Mouse (Mus musculus): ENCODE results near the gene Inhbe. TPM values are rescaled to one million over a fixed set of nuclear protein-coding genes. Genes with fewer than 3 reads are reported as not detected.

Inhbe gene
- 0.03 and 0.06 TPM in 2 replicates for polyA plus RNA-seq (2015; fragmentation: Nextera tagmentation; extraction: Ambion mirVana)

GRCm38 (mm10) chr10:127353909-127354895, at the start of gene Inhbe:
Gene Inhbe (minus strand): TSS chr10:127354411.
- no peak within 1 kb of the TSS for H3K27ac ChIP-seq
- no peaks in the 10 kb centered on the region for H3K9me3 ChIP-seq (replicated peaks)
- H3K4me1 ChIP-seq = 0 out of 2 replicates have a peak, but pooled peaks cover 5% of the 10 kb centered on the region
- H3K27me3 ChIP-seq = 0 out of 2 replicates have a peak, but pooled peaks cover 15% of the 10 kb centered on the region
- ATAC-seq = no peak
- H3K9ac ChIP-seq = no peak within 1 kb of the TSS
- no peaks in the 10 kb centered on the region for H3K36me3 ChIP-seq (ENCODE audit: poor library complexity, severe bottlenecking)
- WGBS = 88% methylated on average over 18 of the region's 18 CpGs
- no peak within 1 kb of the TSS for H3K4me2 ChIP-seq
- H3K4me3 ChIP-seq = no peak within 1 kb of the TSS

- H3K27me3 ChIP-seq = no peaks in the 10 kb centered on the region
- no peaks in the 10 kb centered on the region for H3K9me3 ChIP-seq (replicated peaks)
- H3K4me1 ChIP-seq = no peaks in the 10 kb centered on the region
- H3K4me2 ChIP-seq = no peak overlapping the region
- no peak overlapping the region for H3K9ac ChIP-seq
- peaks cover 33% of the 10 kb centered on the region for H3K36me3 ChIP-seq (ENCODE audit: poor library complexity, severe bottlenecking)
- no peak for ATAC-seq
- H3K27ac ChIP-seq = no peak overlapping the region
- no peak overlapping the region for H3K4me3 ChIP-seq
- 81% methylated on average over 6 of the region's 6 CpGs for WGBS
Observed at GRCm38 (mm10) chr10:127391774-127392173, 37.6 kb upstream of the Inhbe start.

- Histone ChIP-seq H3K4me2 (peak overlapping the region; percentile 74), H3K27ac (no peak overlapping the region; the same call in 1 of the 2 replicates), H3K36me3 (ENCODE audit: poor library complexity, severe bottlenecking) (no peaks in the 10 kb centered on the region), H3K4me1 (peaks cover 28% of the 10 kb centered on the region), H3K4me3 (peak overlapping the region; percentile 73), H3K9me3 (replicated peaks) (no peaks in the 10 kb centered on the region), H3K27me3 (no peaks in the 10 kb centered on the region), H3K9ac (peak overlapping the region; percentile 81)
- 58% methylated on average over 2 of the region's 2 CpGs for WGBS
- ATAC-seq = no peak
Observed at GRCm38 (mm10) chr10:127381743-127382134, 27.5 kb upstream of the Inhbe start.

- 1% methylated on average over 39 of the region's 79 CpGs for WGBS
- peak overlapping the region; percentile 74 for H3K4me2 ChIP-seq
- H3K27me3 ChIP-seq = no peaks in the 10 kb centered on the region
- peak overlapping the region; percentile 81 for H3K9ac ChIP-seq
- H3K27ac ChIP-seq = peak overlapping the region; percentile 86
- no peaks in the 10 kb centered on the region for H3K9me3 ChIP-seq (replicated peaks)
- ATAC-seq = peak; percentile 59
- H3K4me3 ChIP-seq = peak overlapping the region; percentile 73
- peaks cover 28% of the 10 kb centered on the region for H3K4me1 ChIP-seq
- no peaks in the 10 kb centered on the region for H3K36me3 ChIP-seq (ENCODE audit: poor library complexity, severe bottlenecking)
Observed at GRCm38 (mm10) chr10:127380767-127381742, 26.8 kb upstream of the Inhbe start.

DNA sequence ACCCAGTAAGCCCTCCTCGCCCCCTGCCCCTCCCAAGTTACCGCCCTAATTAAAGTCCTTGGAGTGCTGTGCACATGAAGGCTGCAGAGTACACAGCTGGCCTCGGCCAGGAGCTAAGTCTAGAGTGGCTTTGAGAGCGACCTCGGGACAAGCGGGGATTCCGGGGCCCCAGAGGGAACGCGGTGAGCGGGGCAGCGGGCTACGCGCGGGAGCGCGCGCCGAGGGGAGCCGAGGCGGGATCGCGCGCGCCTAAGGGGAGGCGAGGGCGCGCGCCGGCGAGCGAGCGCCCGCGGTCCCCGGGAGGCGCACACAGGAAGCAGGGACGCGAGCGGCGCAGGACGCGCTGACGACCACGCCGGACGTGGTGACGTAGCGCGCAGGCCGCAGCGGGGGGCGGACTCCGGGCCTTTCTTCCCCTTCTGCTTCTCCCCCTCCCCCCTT, 26.1 kb upstream of the Inhbe start, which contains the start of gene R3hdm2:
Gene R3hdm2 (plus strand): TSS at position 77 of the 441 bp plus-strand sequence.
- peaks cover 25% of the 10 kb centered on the region for H3K4me1 ChIP-seq
- 0% methylated on average over 46 of the region's 53 CpGs for WGBS
- no peaks in the 10 kb centered on the region for H3K9me3 ChIP-seq (replicated peaks)
- peak; percentile 97 for ATAC-seq
- peak within 1 kb of the TSS; percentile 86 for H3K27ac ChIP-seq
- H3K4me3 ChIP-seq = peak within 1 kb of the TSS; percentile 73
- H3K36me3 ChIP-seq (ENCODE audit: poor library complexity, severe bottlenecking) = no peaks in the 10 kb centered on the region
- H3K9ac ChIP-seq = peak within 1 kb of the TSS; percentile 81
- H3K27me3 ChIP-seq = no peaks in the 10 kb centered on the region
- peak within 1 kb of the TSS; percentile 74 for H3K4me2 ChIP-seq

DNA sequence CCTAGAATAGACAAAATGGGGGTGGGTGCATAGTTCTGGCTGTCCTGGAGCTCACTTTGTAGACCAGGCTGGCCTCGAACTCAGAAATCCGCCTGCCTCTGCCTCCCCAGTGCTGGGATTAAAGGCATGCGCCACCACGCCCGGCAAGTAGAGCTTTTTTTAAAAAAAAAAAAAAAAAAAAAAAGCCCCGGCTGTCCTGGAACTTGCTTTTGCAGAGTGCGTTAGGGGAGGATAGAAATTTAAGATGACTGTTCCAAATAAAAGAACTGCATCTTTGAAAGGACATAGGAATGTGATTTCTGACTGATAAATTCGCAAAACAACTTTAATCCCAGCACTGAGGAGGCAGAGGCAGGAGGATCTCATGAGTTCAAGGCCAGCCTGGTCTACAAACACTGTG, 25.4 kb upstream of the Inhbe start:
- ATAC-seq = no peak
- H3K27me3 ChIP-seq = no peaks in the 10 kb centered on the region
- no peaks in the 10 kb centered on the region for H3K36me3 ChIP-seq (ENCODE audit: poor library complexity, severe bottlenecking)
- peaks cover 20% of the 10 kb centered on the region for H3K4me1 ChIP-seq
- 85% methylated on average over 8 of the region's 8 CpGs for WGBS
- no peaks in the 10 kb centered on the region for H3K9me3 ChIP-seq (replicated peaks)
- no peak overlapping the region; the same call in 1 of the 2 replicates for H3K9ac ChIP-seq
- H3K4me2 ChIP-seq = peak overlapping the region; percentile 74
- H3K4me3 ChIP-seq = 0 out of 2 replicates have a peak overlapping the region, but pooled peaks have one; percentile 73
- no peak overlapping the region; the same call in 1 of the 2 replicates for H3K27ac ChIP-seq

DNA sequence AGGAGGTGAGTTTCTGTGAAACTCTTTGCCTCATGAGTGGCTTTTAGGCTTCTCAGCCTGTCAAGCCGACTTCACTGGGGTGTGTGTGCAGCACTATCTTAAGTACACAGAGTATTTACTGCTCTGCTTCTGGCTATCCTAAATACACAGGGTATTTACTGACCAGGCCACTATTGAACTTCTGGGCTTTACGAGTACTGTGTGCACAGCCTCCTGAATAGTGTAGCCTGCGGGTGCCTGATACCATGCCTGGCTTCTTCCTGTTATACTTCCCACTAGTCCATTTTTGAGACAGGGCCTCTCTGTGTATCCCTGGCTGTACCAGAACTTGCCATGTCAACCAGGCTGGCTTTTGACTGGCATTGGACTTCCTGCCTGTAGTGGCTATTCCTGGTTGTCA, 23.5 kb upstream of the Inhbe start:
- no peak for ATAC-seq

GRCm38 (mm10) chr10:127371023-127371422, 16.8 kb upstream of the Inhbe start:
- no peaks in the 10 kb centered on the region for H3K36me3 ChIP-seq (ENCODE audit: poor library complexity, severe bottlenecking)
- H3K27me3 ChIP-seq = peaks cover 3% of the 10 kb centered on the region; the same call in 1 of the 2 replicates
- H3K4me3 ChIP-seq = no peak overlapping the region
- no peak overlapping the region for H3K9ac ChIP-seq
- peaks cover 12% of the 10 kb centered on the region for H3K4me1 ChIP-seq
- 57% methylated on average over 2 of the region's 2 CpGs for WGBS
- no peak overlapping the region for H3K4me2 ChIP-seq
- H3K27ac ChIP-seq = no peak overlapping the region
- H3K9me3 ChIP-seq (replicated peaks) = no peaks in the 10 kb centered on the region
- no peak for ATAC-seq

More for the DNA sequence above, 23.5 kb upstream of the Inhbe start:
- no peaks in the 10 kb centered on the region for H3K36me3 ChIP-seq (ENCODE audit: poor library complexity, severe bottlenecking)
- no peaks in the 10 kb centered on the region for H3K27me3 ChIP-seq
- H3K27ac ChIP-seq = no peak overlapping the region
- no peak overlapping the region for H3K9ac ChIP-seq
- H3K4me2 ChIP-seq = no peak overlapping the region
- peaks cover 12% of the 10 kb centered on the region for H3K4me1 ChIP-seq
- H3K4me3 ChIP-seq = no peak overlapping the region
- WGBS = 76% methylated on average over 3 of the region's 3 CpGs
- H3K9me3 ChIP-seq (replicated peaks) = no peaks in the 10 kb centered on the region

DNA sequence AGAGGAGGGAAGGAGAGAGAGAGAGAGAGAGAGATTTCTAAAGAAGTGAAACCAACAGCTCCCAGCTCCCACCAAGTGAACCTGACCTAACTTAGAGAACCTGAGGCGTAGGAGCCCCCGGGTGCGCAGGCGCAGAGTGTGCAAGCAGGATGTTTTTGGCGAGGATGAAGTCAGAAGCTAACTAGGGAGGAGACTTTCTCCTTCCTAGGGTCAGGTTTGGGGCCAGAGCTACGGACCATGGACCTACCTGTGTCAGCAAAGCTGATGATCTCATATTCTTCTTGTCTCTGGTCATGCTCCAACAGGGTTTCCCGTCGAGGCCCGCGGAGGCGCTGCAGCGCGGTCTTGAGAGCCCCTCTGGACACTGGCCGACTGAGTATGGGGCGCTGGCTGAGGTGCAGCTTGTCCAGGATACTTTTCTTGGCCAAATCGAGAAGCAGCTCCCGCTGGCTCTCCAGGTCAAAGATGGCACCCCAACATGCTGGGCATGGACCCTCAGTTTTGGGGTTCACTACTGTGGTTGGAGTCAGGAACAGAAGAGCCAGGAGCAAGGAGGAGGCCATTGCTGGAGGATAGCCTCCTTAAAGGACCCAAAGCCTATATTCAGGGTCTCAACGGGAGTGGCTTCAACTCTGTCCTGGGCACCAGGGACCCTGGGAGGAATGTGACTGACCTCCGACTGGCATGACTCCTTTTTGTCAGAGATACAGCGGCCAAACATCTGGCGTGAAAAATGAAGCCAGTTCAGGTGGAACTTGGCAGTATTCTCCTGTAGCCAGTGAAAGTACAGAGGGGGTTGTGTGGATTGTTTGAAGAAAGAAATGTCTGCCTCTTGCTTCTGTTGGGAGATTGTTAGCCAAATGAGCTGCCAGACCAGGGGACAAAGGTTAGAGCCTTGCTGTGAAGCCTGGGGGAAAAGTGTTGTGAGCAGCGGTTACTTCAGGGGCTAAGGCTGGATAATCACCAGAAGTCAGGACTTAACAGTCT, 15.9 kb upstream of the Inhbe start, which contains the start of gene Inhbc:
Gene Inhbc (minus strand): TSS at position 598 of the 987 bp plus-strand sequence.
- Histone ChIP-seq H3K4me2 (no peak within 1 kb of the TSS), H3K4me1 (peaks cover 12% of the 10 kb centered on the region), H3K27me3 (peaks cover 3% of the 10 kb centered on the region; the same call in 1 of the 2 replicates), H3K27ac (no peak within 1 kb of the TSS), H3K9me3 (replicated peaks) (no peaks in the 10 kb centered on the region), H3K9ac (no peak within 1 kb of the TSS), H3K36me3 (ENCODE audit: poor library complexity, severe bottlenecking) (no peaks in the 10 kb centered on the region), H3K4me3 (no peak within 1 kb of the TSS)
- WGBS = 83% methylated on average over 22 of the region's 22 CpGs
- no peak for ATAC-seq

- WGBS = 53% methylated on average over 2 of the region's 2 CpGs
- H3K9ac ChIP-seq = no peak overlapping the region
- no peaks in the 10 kb centered on the region for H3K9me3 ChIP-seq (replicated peaks)
- H3K4me3 ChIP-seq = no peak overlapping the region
- peaks cover 3% of the 10 kb centered on the region; the same call in 1 of the 2 replicates for H3K27me3 ChIP-seq
- H3K27ac ChIP-seq = no peak overlapping the region
- H3K4me1 ChIP-seq = peaks cover 12% of the 10 kb centered on the region
- H3K36me3 ChIP-seq (ENCODE audit: poor library complexity, severe bottlenecking) = no peaks in the 10 kb centered on the region
- no peak overlapping the region for H3K4me2 ChIP-seq
- no peak for ATAC-seq
Observed at GRCm38 (mm10) chr10:127368273-127368672, 14.1 kb upstream of the Inhbe start.
